18 mouse cellular contexts compared by ENCODE assay signal in genomic region chr13:54066081-54066746, GRCm38 (mm10). TPM values are rescaled to one million over a fixed set of nuclear protein-coding genes. Genes with fewer than 3 reads are reported as not detected.
"Had no signal": no experiment of that assay in that cellular context is flagged by ENCODE, and none has a peak within 500 bp of the region (broad histone marks: within the 10 kb centered on the region; RNA-seq: fewer than 3 reads in every experiment).

No protein-coding gene starts in this region.

- H3K9ac ChIP-seq: lung, embryonic 15.5 days; midbrain, embryonic 13.5 days; midbrain, embryonic 15.5 days; neural tube, embryonic 12.5 days; stomach, embryonic 15.5 days had no signal

- H3K36me3 ChIP-seq: lung, embryonic 15.5 days; midbrain, embryonic 13.5 days; midbrain, embryonic 15.5 days; neural tube, embryonic 12.5 days; stomach, embryonic 15.5 days had no signal

- H3K4me1 ChIP-seq: lung, embryonic 15.5 days; neural tube, embryonic 12.5 days; stomach, embryonic 15.5 days had no signal

- H3K4me2 ChIP-seq: lung, embryonic 15.5 days; midbrain, embryonic 11.5 days; midbrain, embryonic 13.5 days; midbrain, embryonic 15.5 days; neural tube, embryonic 12.5 days; stomach, embryonic 15.5 days had no signal

- H3K27ac ChIP-seq: lung, embryonic 15.5 days; macrophage; midbrain, embryonic 13.5 days; midbrain, embryonic 15.5 days; neural tube, embryonic 12.5 days; stomach, embryonic 15.5 days; stomach, postnatal 0 days had no signal

- ATAC-seq: lung, postnatal 0 days; midbrain, embryonic 13.5 days; midbrain, embryonic 15.5 days had no signal

- DNase-seq: lung, adult 2 months; lung, postnatal 14 days; lung, postnatal 36 days; right cerebral cortex, postnatal 14 days; spleen, adult 18-20 months; thymus, adult 2 months; thymus, postnatal 25 days; thymus, postnatal 4 days had no signal

- H3K4me3 ChIP-seq: lung, embryonic 15.5 days; megakaryocyte, embryonic 14.5 days; midbrain, embryonic 13.5 days; midbrain, embryonic 15.5 days; neural tube, embryonic 12.5 days; stomach, embryonic 15.5 days had no signal

- H3K9me3 ChIP-seq: lung, embryonic 15.5 days; midbrain, embryonic 13.5 days; midbrain, embryonic 15.5 days; neural tube, embryonic 12.5 days; stomach, embryonic 15.5 days had no signal

- H3K27me3 ChIP-seq: lung, embryonic 15.5 days; midbrain, embryonic 15.5 days; neural tube, embryonic 12.5 days; stomach, embryonic 15.5 days had no signal

RNA-seq across cellular contexts. Expression of gene Drd1, which starts 10.7 kb away (rescaled TPM):
- polyA plus RNA-seq: lung, adult 2 months had no signal
